ENCODE assay signal across 22 mouse cellular contexts in genomic region chr1:51149488-51149887, GRCm38 (mm10).
A peak's percentile ranks its signal among the peaks of the same experiment; 100 is the strongest.
DNase-seq lines count a peak whose midpoint lies in the region; ATAC-seq and TF ChIP-seq lines count a peak whose summit lies in the region.
"Had no signal": no experiment of that assay in that cellular context is flagged by ENCODE, and none has a peak within 500 bp of the region (broad histone marks: within the 10 kb centered on the region; RNA-seq: fewer than 3 reads in every experiment).

No protein-coding gene starts in this region.

- DNase-seq in embryo, embryonic 10 days (ENCODE audit: low spot score), result peak; percentile 16
- no peak for DNase-seq in embryo, embryonic 9.5 days (ENCODE audit: extremely low spot score)
- no peak for DNase-seq in heart, postnatal 10 days
- peak; percentile 38 for DNase-seq in heart, postnatal 0 days (ENCODE audit: low spot score)
- DNase-seq in mesoderm, embryonic 11.5 days (ENCODE audit: low read depth, low spot score), result peak; percentile 35
- no peak for DNase-seq in kidney, adult 8-10 months
- DNase-seq: adrenal gland, adult 2 months; cerebellum, postnatal 10 days; kidney, postnatal 4 days; layer of hippocampus, adult 9-11 months; liver, postnatal 0 days; midbrain, embryonic 14.5 days; right cerebral cortex, adult 18-20 months had no signal

- peak; percentile 26; the same call in 1 of the 2 replicates for ATAC-seq in heart, embryonic 14.5 days (ENCODE audit: insufficient number of reproducible peaks, insufficient read depth, low FRiP score, low read depth)
- peak; percentile 64; the same call in 1 of the 2 replicates for ATAC-seq in heart, postnatal 0 days (ENCODE audit: insufficient read depth, low read depth)
- ATAC-seq: intestine, embryonic 15.5 days; liver, postnatal 0 days had no signal

- H3K36me3 ChIP-seq in heart, embryonic 14.5 days (ENCODE audit: control insufficient read depth, insufficient read depth, low read length), result no peaks in the 10 kb centered on the region
- H3K36me3 ChIP-seq in heart, postnatal 0 days (replicated peaks; ENCODE audit: control insufficient read depth, insufficient read depth, low read length), result no peaks in the 10 kb centered on the region
- H3K36me3 ChIP-seq: embryonic facial prominence, embryonic 10.5 days; G1E; hindbrain, embryonic 12.5 days; intestine, embryonic 15.5 days; kidney, embryonic 15.5 days; limb, embryonic 10.5 days; neural tube, embryonic 13.5 days had no signal

- peak overlapping the region; percentile 0; the same call in 1 of the 2 replicates for H3K4me2 ChIP-seq in heart, embryonic 14.5 days (ENCODE audit: low read length)
- H3K4me2 ChIP-seq in heart, postnatal 0 days (ENCODE audit: low read depth, low read length), result no peak overlapping the region
- H3K4me2 ChIP-seq: hindbrain, embryonic 12.5 days; intestine, embryonic 15.5 days; kidney, embryonic 15.5 days; neural tube, embryonic 13.5 days had no signal

- intact Hi-C loops in heart, postnatal 10 days (cut with DNase I), result loop anchor here (2.0 to 5.0 kb wide), 3 partner anchors 118 to 185 kb away; partner anchors contain the start of gene Cavin2

- peaks cover 12 to 35% of the 10 kb centered on the region in 2 experiments for H3K4me1 ChIP-seq in heart, embryonic 14.5 days (ENCODE audit: control insufficient read depth in 2 of 2, insufficient read depth in 2 of 2, low read length in 2 of 2)
- H3K4me1 ChIP-seq in heart, postnatal 0 days (ENCODE audit: control insufficient read depth, insufficient read depth), result peaks cover 34% of the 10 kb centered on the region
- H3K4me1 ChIP-seq: intestine, embryonic 15.5 days had no signal

- H3K4me3 ChIP-seq in heart, embryonic 14.5 days (ENCODE audit: control insufficient read depth in 1 of 2, insufficient read depth in 1 of 2, low read depth in 1 of 2, low read length in 2 of 2), result no peak overlapping the region
- no peak overlapping the region for H3K4me3 ChIP-seq in heart, postnatal 0 days (ENCODE audit: low read depth, low read length)
- H3K4me3 ChIP-seq: embryonic facial prominence, embryonic 10.5 days; hindbrain, embryonic 12.5 days; intestine, embryonic 15.5 days; kidney, embryonic 15.5 days; left cerebral cortex, adult 2 months; limb, embryonic 10.5 days; neural tube, embryonic 13.5 days had no signal

- H3K9ac ChIP-seq in heart, embryonic 14.5 days (ENCODE audit: low read length), result no peak overlapping the region
- no peak overlapping the region for H3K9ac ChIP-seq in heart, postnatal 0 days (replicated peaks; ENCODE audit: low read depth, low read length)
- H3K9ac ChIP-seq: hindbrain, embryonic 12.5 days; intestine, embryonic 15.5 days; kidney, embryonic 15.5 days; liver, postnatal 0 days; neural tube, embryonic 13.5 days had no signal

- H3K27me3 ChIP-seq in heart, embryonic 14.5 days (ENCODE audit: control insufficient read depth, insufficient read depth, low read length), result no peaks in the 10 kb centered on the region
- H3K27me3 ChIP-seq in heart, postnatal 0 days (ENCODE audit: control insufficient read depth, insufficient read depth, low read length), result no peaks in the 10 kb centered on the region
- H3K27me3 ChIP-seq: hindbrain, embryonic 12.5 days; intestine, embryonic 15.5 days; kidney, embryonic 15.5 days; neural tube, embryonic 13.5 days had no signal

- no peak for TF ChIP-seq CTCF in heart, postnatal 0 days (IDR thresholded peaks at IDR 0.05; ENCODE audit: low read depth)

- H3K27ac ChIP-seq in heart, embryonic 14.5 days (replicated peaks in 1 of 2; ENCODE audit: control insufficient read depth in 1 of 2, insufficient read depth in 1 of 2, low read depth in 2 of 2, low read length in 2 of 2), result peak overlapping the region; percentile 45 to 58; a peak in 3 of 4 replicates
- peak overlapping the region; percentile 67 for H3K27ac ChIP-seq in heart, postnatal 0 days (ENCODE audit: low read depth)
- H3K27ac ChIP-seq: embryonic facial prominence, embryonic 10.5 days; hindbrain, embryonic 12.5 days; intestine, embryonic 15.5 days; kidney, embryonic 15.5 days; left cerebral cortex, adult 2 months; limb, embryonic 10.5 days; neural tube, embryonic 13.5 days had no signal

- H3K9me3 ChIP-seq in heart, embryonic 14.5 days (ENCODE audit: control insufficient read depth, low read length), result no peaks in the 10 kb centered on the region
- H3K9me3 ChIP-seq in heart, postnatal 0 days (replicated peaks; ENCODE audit: control insufficient read depth, low read length), result no peaks in the 10 kb centered on the region
- H3K9me3 ChIP-seq: embryonic facial prominence, embryonic 10.5 days; G1E; hindbrain, embryonic 12.5 days; intestine, embryonic 15.5 days; kidney, embryonic 15.5 days; limb, embryonic 10.5 days; neural tube, embryonic 13.5 days had no signal

- peak; percentile 75; the same call in 1 of the 2 replicates for TF ChIP-seq EP300 in heart, postnatal 0 days (IDR thresholded peaks at IDR 0.05; ENCODE audit: low read depth)

- 15% methylated on average over 4 of the region's 4 CpGs for WGBS in heart, embryonic 14.5 days
- WGBS in heart, postnatal 0 days, result 22% methylated on average over 4 of the region's 4 CpGs

Comparison
In these comparisons a context has a peak if more than half of its experiments do, and no peak if none do; other contexts are left out.
1. DNase-seq: peak in embryo, embryonic 10 days (single experiment), heart, postnatal 0 days (single experiment) and mesoderm, embryonic 11.5 days (single experiment); none in embryo, embryonic 9.5 days (single experiment), heart, postnatal 10 days (0 of 2) and kidney, adult 8-10 months (0 of 2).